Mouse (Mus musculus) bone marrow, adult 2 months (tissue): Measurements from ENCODE around the gene Inpp4b.

Source experiments
- CTCF ChIP-seq: fragments of 200-500 bp; IDR thresholded peaks from 2 replicates; pipeline ENCODE4 v1.5.1; 2011; ENCODE audit warnings: low read length, control low read depth; ENCODE audit not compliant: control insufficient read depth, insufficient read depth
- POLR2A ChIP-seq: fragments of 200-500 bp; IDR thresholded peaks from 2 replicates; pipeline ENCODE4 v1.6.1; 2011; ENCODE audit warnings: low read depth, mild to moderate bottlenecking, control low read depth, low read length, borderline replicate concordance; ENCODE audit not compliant: control insufficient read depth

GRCm38 (mm10) chr8:81491706-81492204 is 149.4 kb downstream of the Inpp4b start:
- no peak for TF ChIP-seq CTCF
- TF ChIP-seq POLR2A: no peak
